Mouse (Mus musculus) myocyte (in vitro differentiated cells): ENCODE measurements around the gene Mtx1. TPM values are rescaled to one million over a fixed set of nuclear protein-coding genes. Genes with fewer than 3 reads are reported as not detected.

Source experiments
- H3K27me3 ChIP-seq: one replicate; pipeline ENCODE4 v1.6.1; 2011; ENCODE audit not compliant: control insufficient read depth, insufficient read depth, insufficient read length
- H3K36me3 ChIP-seq: one replicate; pipeline ENCODE4 v1.6.1; 2011; ENCODE audit not compliant: control insufficient read depth, insufficient read depth
- H3K4me2 ChIP-seq: one replicate; pipeline ENCODE4 v1.6.1; 2011; ENCODE audit warnings: low read depth, control low read depth
- H3K4me3 ChIP-seq: one replicate; pipeline ENCODE4 v1.5.1; 2011; ENCODE audit warnings: mild to moderate bottlenecking, control low read depth, moderate library complexity
- H3K79me2 ChIP-seq: one replicate; pipeline ENCODE4 v1.6.1; 2011; ENCODE audit not compliant: control insufficient read depth, insufficient read depth
- H3ac ChIP-seq: one replicate; pipeline ENCODE4 v1.6.1; 2011; ENCODE audit not compliant: control insufficient read depth, insufficient read length
- CEBPB ChIP-seq: IDR thresholded peaks from 2 replicates; pipeline ENCODE4 v1.6.1; 2011; ENCODE audit warnings: mild to moderate bottlenecking, moderate library complexity; ENCODE audit not compliant: poor library complexity, insufficient read depth, severe bottlenecking
- E2F4 ChIP-seq: IDR thresholded peaks from one replicate; pipeline ENCODE4 v1.6.1; 2011; ENCODE audit warnings: mild to moderate bottlenecking, control low read depth, moderate library complexity; ENCODE audit not compliant: insufficient read depth
- MAX ChIP-seq: IDR thresholded peaks from one replicate; pipeline ENCODE4 v1.6.1; 2011; ENCODE audit warnings: low read depth, mild to moderate bottlenecking, control low read depth
- MYOD1 ChIP-seq, 3 experiments: IDR thresholded peaks; one replicate each; pipeline ENCODE4 v1.6.1; 2011; ENCODE audit warnings: control low read depth in 2 of 3, low read depth in 2 of 3, mild to moderate bottlenecking in 2 of 3, moderate library complexity in 1 of 3; ENCODE audit not compliant: insufficient read length in 2 of 3, control insufficient read depth in 1 of 3
- MYOG ChIP-seq, 3 experiments: IDR thresholded peaks; one replicate each; pipeline ENCODE4 v1.6.1; 2011; ENCODE audit warnings: control low read depth in 2 of 3, low read depth in 2 of 3, mild to moderate bottlenecking in 2 of 3; ENCODE audit not compliant: insufficient read length in 2 of 3, control insufficient read depth in 1 of 3, insufficient read depth in 1 of 3
- POLR2A ChIP-seq: IDR thresholded peaks from one replicate; pipeline ENCODE4 v1.6.1; 2011; ENCODE audit warnings: low read depth, mild to moderate bottlenecking, control low read depth, moderate library complexity; ENCODE audit not compliant: insufficient read length
- POLR2AphosphoS2 ChIP-seq: IDR thresholded peaks from one replicate; pipeline ENCODE4 v1.6.1; 2011; ENCODE audit warnings: low read depth, control low read depth; ENCODE audit not compliant: insufficient read length
- REST ChIP-seq: IDR thresholded peaks from one replicate; pipeline ENCODE4 v1.6.1; 2011; ENCODE audit warnings: mild to moderate bottlenecking, control low read depth, moderate library complexity; ENCODE audit not compliant: insufficient read depth, insufficient read length
- SRF ChIP-seq: IDR thresholded peaks from one replicate; pipeline ENCODE4 v1.6.1; 2011; ENCODE audit warnings: low read depth; ENCODE audit not compliant: control insufficient read depth, insufficient read length
- TCF12 ChIP-seq: IDR thresholded peaks from one replicate; pipeline ENCODE4 v1.6.1; 2011; ENCODE audit warnings: mild to moderate bottlenecking, control low read depth; ENCODE audit not compliant: poor library complexity, insufficient read depth, severe bottlenecking
- TCF3 ChIP-seq: IDR thresholded peaks from one replicate; pipeline ENCODE4 v1.6.1; 2011; ENCODE audit warnings: low read depth, control low read depth; ENCODE audit not compliant: insufficient read length
- USF1 ChIP-seq: IDR thresholded peaks from one replicate; pipeline ENCODE4 v1.6.1; 2011; ENCODE audit warnings: low read depth, mild to moderate bottlenecking, control low read depth, moderate library complexity
- polyA plus RNA-seq: library from polyadenylated mRNA; unstranded; fragments of >200 nt; fragmentation: generic; extraction: Trizol; gene quantifications from one replicate; pipeline ENCODE4 v1.2.1, GENCODE M21; 2012; ENCODE audit warnings: missing spikeins

The Mtx1 gene
- polyA plus RNA-seq, 1 experiment = 114 TPM

DNA sequence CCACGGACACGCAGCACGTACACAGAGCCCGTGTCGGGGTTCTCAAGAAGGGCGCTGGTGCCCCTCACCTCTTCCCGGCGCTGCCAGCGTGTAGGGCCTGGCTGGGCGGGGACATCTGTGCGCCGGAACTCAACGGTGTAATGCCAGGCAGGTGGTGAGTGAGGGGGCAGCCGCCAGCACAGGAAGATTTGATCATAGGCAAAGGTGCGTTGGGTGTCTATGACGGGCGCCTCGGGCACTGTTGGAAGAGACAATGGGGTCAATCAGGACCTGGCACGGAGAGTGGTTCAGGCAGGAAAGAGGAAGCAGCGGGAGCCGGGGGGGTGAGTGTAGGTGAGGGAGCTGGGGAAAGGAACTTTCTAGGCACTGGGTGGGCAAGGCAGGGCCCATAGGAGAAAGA lies 10.8 kb upstream of the Mtx1 start:
- H3K27me3 ChIP-seq = no peaks in the 10 kb centered on the region
- H3K4me3 ChIP-seq = no peak overlapping the region
- no peak overlapping the region for H3K4me2 ChIP-seq
- no peak overlapping the region for H3ac ChIP-seq
- no peaks in the 10 kb centered on the region for H3K79me2 ChIP-seq
- TF ChIP-seq POLR2A = no peak
- TF ChIP-seq CEBPB = no peak
- TF ChIP-seq USF1 = no peak
- TF ChIP-seq MYOD1 (IDR thresholded peaks at IDR 0.05; ENCODE audit: control insufficient read depth in 1 of 3, insufficient read length in 2 of 3, low read depth in 2 of 3) = no peak
- no peak for TF ChIP-seq E2F4
- no peak for TF ChIP-seq SRF
- no peak for TF ChIP-seq REST
- TF ChIP-seq POLR2AphosphoS2 = no peak
- TF ChIP-seq MAX = no peak
- peaks cover 9% of the 10 kb centered on the region for H3K36me3 ChIP-seq

DNA sequence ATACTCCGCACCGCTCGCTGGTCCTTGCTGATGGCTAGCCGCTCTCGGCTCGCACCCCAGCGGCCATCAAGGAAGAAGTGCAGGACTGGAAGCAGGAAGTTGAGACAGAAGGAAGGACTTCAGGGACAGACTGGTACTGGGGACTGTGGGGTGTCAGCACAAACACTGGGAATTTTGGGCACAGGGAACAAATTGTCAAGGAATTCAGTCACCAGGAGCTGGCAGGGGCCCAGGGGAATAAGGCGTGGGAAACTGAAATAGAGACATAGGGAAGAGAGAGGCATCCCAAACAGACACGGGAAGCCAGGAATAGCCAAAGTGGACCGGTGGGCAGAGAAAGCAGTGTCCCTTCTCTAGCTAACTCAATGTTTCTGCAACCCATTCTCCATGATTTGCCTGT lies 9.6 kb upstream of the Mtx1 start:
- H3K79me2 ChIP-seq = no peaks in the 10 kb centered on the region
- H3ac ChIP-seq = no peak overlapping the region
- H3K4me3 ChIP-seq = no peak overlapping the region
- peaks cover 1% of the 10 kb centered on the region for H3K36me3 ChIP-seq
- no peak overlapping the region for H3K4me2 ChIP-seq
- no peaks in the 10 kb centered on the region for H3K27me3 ChIP-seq
- TF ChIP-seq USF1 (no peak), E2F4 (no peak), MYOD1 (IDR thresholded peaks at IDR 0.05; ENCODE audit: control insufficient read depth in 1 of 3, insufficient read length in 2 of 3, low read depth in 2 of 3) (no peak), MAX (no peak), CEBPB (no peak), SRF (no peak), POLR2AphosphoS2 (no peak), TCF3 (no peak), REST (no peak), MYOG (IDR thresholded peaks at IDR 0.05; ENCODE audit: control insufficient read depth in 1 of 3, insufficient read depth in 1 of 3, insufficient read length in 2 of 3, low read depth in 2 of 3) (no peak), POLR2A (no peak), TCF12 (no peak)

DNA sequence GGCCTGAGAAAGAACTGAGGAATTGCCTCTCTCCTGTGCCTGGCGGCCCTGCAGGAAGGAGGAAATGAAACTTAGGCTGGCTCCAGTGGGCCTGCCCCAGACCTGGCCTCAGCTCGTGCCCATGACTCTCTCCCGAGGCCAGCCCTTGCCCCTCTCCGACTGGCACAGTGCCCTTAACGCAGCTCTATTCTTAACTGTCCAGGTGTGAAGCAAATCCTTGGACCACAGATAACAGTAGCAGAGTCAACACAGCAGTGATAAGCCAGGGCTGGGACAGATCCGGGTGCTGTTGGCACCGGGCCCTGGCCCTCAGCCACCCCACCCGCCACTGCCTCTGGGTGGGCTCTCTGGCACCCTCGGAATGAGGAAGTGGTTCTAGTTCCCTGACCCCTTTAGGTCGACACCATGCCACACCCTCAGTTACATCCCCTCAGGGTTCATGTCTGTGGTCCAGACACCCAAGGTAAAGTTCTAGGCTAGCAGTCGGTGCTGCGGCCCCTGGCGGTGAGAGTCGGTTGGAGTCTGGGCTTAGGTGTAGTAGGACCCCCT lies 6.7 kb upstream of the Mtx1 start:
- Histone ChIP-seq H3K36me3 (no peaks in the 10 kb centered on the region), H3K27me3 (no peaks in the 10 kb centered on the region), H3ac (no peak overlapping the region), H3K4me2 (no peak overlapping the region), H3K4me3 (no peak overlapping the region), H3K79me2 (no peaks in the 10 kb centered on the region)
- TF ChIP-seq E2F4 = no peak
- no peak for TF ChIP-seq SRF
- no peak for TF ChIP-seq POLR2AphosphoS2
- TF ChIP-seq POLR2A = no peak
- no peak for TF ChIP-seq MYOG (IDR thresholded peaks at IDR 0.05; ENCODE audit: control insufficient read depth in 1 of 3, insufficient read depth in 1 of 3, insufficient read length in 2 of 3, low read depth in 2 of 3)

DNA sequence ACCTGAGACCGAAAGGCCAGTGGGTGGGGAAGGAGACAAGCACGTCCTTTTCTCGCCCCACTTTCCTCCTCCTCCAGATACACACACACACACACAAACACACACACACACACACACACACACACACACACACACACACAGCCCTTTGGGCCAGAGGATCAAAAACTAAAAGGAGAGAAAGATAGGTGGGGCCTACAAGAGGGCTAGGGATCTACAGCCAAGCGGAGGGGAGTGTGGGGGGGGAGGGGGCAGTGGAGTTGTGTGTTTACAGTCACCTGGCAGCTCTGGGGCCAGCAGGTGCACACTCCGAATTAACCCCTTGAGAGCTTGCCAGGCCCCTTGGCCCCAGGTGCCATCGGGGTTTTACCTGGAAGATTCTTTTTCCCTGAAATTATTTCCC lies 5.7 kb upstream of the Mtx1 start:
- TF ChIP-seq REST = no peak
- TF ChIP-seq MYOD1 (IDR thresholded peaks at IDR 0.05; ENCODE audit: control insufficient read depth in 1 of 3, insufficient read length in 2 of 3, low read depth in 2 of 3) = no peak
- TF ChIP-seq POLR2AphosphoS2 = no peak
- no peak for TF ChIP-seq POLR2A
- TF ChIP-seq MYOG (IDR thresholded peaks at IDR 0.05; ENCODE audit: control insufficient read depth in 1 of 3, insufficient read depth in 1 of 3, insufficient read length in 2 of 3, low read depth in 2 of 3) = no peak
- TF ChIP-seq TCF12 = no peak
- no peak for TF ChIP-seq E2F4
- TF ChIP-seq CEBPB = no peak
- no peak for TF ChIP-seq USF1
- no peak for TF ChIP-seq TCF3
- TF ChIP-seq MAX = no peak
- TF ChIP-seq SRF = no peak

DNA sequence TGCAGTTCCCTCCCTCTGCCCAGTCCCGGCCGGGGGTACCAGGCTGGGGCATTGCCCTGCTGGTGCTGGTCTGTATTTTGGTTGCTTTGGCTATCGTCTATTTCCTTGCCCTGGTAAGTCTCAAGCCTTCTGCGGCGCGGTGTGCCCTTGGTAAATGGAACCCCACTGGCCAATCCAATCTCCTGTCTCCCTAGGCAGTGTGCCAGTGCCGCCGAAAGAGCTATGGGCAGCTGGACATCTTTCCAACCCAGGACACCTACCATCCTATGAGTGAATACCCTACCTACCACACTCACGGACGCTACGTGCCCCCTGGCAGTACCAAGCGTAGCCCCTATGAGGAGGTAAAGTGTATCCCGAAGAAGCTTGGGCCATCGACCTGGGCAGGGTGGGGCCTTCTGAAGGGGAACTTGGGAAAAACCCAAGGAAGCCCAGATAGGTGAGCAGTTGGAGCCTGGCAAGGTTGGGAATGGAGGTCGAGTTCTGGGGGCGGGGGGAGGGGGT lies 4.9 kb upstream of the Mtx1 start:
- H3K79me2 ChIP-seq = no peaks in the 10 kb centered on the region
- TF ChIP-seq MYOG (IDR thresholded peaks at IDR 0.05; ENCODE audit: control insufficient read depth in 1 of 3, insufficient read depth in 1 of 3, insufficient read length in 2 of 3, low read depth in 2 of 3) (no peak), MAX (no peak), TCF3 (no peak), MYOD1 (IDR thresholded peaks at IDR 0.05; ENCODE audit: control insufficient read depth in 1 of 3, insufficient read length in 2 of 3, low read depth in 2 of 3) (no peak), REST (no peak), SRF (no peak), TCF12 (no peak), POLR2AphosphoS2 (no peak), USF1 (no peak)
- no peak overlapping the region for H3ac ChIP-seq
- H3K36me3 ChIP-seq = no peaks in the 10 kb centered on the region
- no peak overlapping the region for H3K4me3 ChIP-seq
- H3K27me3 ChIP-seq = no peaks in the 10 kb centered on the region
- no peak overlapping the region for H3K4me2 ChIP-seq

More for the DNA sequence above, 5.7 kb upstream of the Mtx1 start:
- no peaks in the 10 kb centered on the region for H3K36me3 ChIP-seq
- no peaks in the 10 kb centered on the region for H3K27me3 ChIP-seq
- no peak overlapping the region for H3K4me3 ChIP-seq
- H3K79me2 ChIP-seq = no peaks in the 10 kb centered on the region
- no peak overlapping the region for H3K4me2 ChIP-seq
- no peak overlapping the region for H3ac ChIP-seq
